Mouse (Mus musculus): Measurements from ENCODE around the gene Ptcd1. TPM values are rescaled to one million over a fixed set of nuclear protein-coding genes. Genes with fewer than 3 reads are reported as not detected.
"Not testable (repeated sequence)": the region's sequence is repeated elsewhere in the genome, so short reads cannot be mapped to it uniquely, and the experiment has no call there.

Ptcd1 gene
- total RNA-seq, 1 experiment = 14.3 TPM

- H3K27ac ChIP-seq (ENCODE audit: insufficient read depth, low read depth, low read length, poor library complexity, severe bottlenecking) = peak within 1 kb of the TSS; percentile 96
- 0 out of 2 replicates have a peak, but pooled peaks have one; percentile 9 for TF ChIP-seq ZNF384 (IDR thresholded peaks at IDR 0.05; ENCODE audit: low read depth, low read length)
- TF ChIP-seq HCFC1 (IDR thresholded peaks at IDR 0.05; ENCODE audit: borderline replicate concordance, insufficient read depth, low read length) = peak; percentile 81
- TF ChIP-seq ZC3H11A (IDR thresholded peaks at IDR 0.05; ENCODE audit: borderline replicate concordance, low read depth, low read length) = no peak
- peaks cover 33% of the 10 kb centered on the region for H3K36me3 ChIP-seq (ENCODE audit: control insufficient read depth, insufficient read depth, low read length, poor library complexity, severe bottlenecking)
- H3K9me3 ChIP-seq (ENCODE audit: control insufficient read depth, insufficient read depth, low read depth, low read length) = no peaks in the 10 kb centered on the region
- in situ Hi-C loops (cut with MboI; ENCODE audit: low sequenced_read_pairs in 2 of 2, unreplicated experiment in 2 of 2) = no loop called here
- peak within 1 kb of the TSS; percentile 77 to 89 for H3K4me3 ChIP-seq (ENCODE audit: insufficient read depth in 1 of 2, low read depth in 1 of 2, low read length in 2 of 2, poor library complexity in 1 of 2, severe bottlenecking in 1 of 2)
- H3K4me1 ChIP-seq (ENCODE audit: control insufficient read depth in 2 of 2, insufficient read depth in 2 of 2, low read length in 2 of 2, poor library complexity in 1 of 2) = peaks cover 0 to 2% of the 10 kb centered on the region in 2 experiments; a peak in 2 of 4 replicates
- peak; percentile 79 for DNase-seq (ENCODE audit: low read depth, low spot score)
- H3K9ac ChIP-seq (ENCODE audit: insufficient read depth, low read depth, low read length, poor library complexity, severe bottlenecking) = peak within 1 kb of the TSS; percentile 95
Measured at GRCm38 (mm10) chr5:145139571-145140519, 27.1 kb downstream of the Ptcd1 start, which contains the start of the genes Pdap1 and Bud31. TSS of gene Pdap1 (minus strand) at chr5:145140238. TSS of gene Bud31 (plus strand) at chr5:145140362.

- H3K9me3 ChIP-seq (ENCODE audit: control insufficient read depth, insufficient read depth, low read depth, low read length) = no peaks in the 10 kb centered on the region
- no peak for TF ChIP-seq CHD2 (IDR thresholded peaks at IDR 0.05; ENCODE audit: low read depth, low read length)
- no peak for TF ChIP-seq ZC3H11A (IDR thresholded peaks at IDR 0.05; ENCODE audit: borderline replicate concordance, low read depth, low read length)
- no peak for TF ChIP-seq ZNF384 (IDR thresholded peaks at IDR 0.05; ENCODE audit: low read depth, low read length)
- TF ChIP-seq MAFK (IDR thresholded peaks at IDR 0.05; ENCODE audit: insufficient read depth, low read depth, low read length) = no peak
- no peak for TF ChIP-seq HCFC1 (IDR thresholded peaks at IDR 0.05; ENCODE audit: borderline replicate concordance, insufficient read depth, low read length)
- H3K4me3 ChIP-seq (ENCODE audit: insufficient read depth in 1 of 2, low read depth in 1 of 2, low read length in 2 of 2, poor library complexity in 1 of 2, severe bottlenecking in 1 of 2) = peak overlapping the region; percentile 77 to 89
- peak overlapping the region; percentile 95 for H3K9ac ChIP-seq (ENCODE audit: insufficient read depth, low read depth, low read length, poor library complexity, severe bottlenecking)
- in situ Hi-C loops (cut with MboI; ENCODE audit: low sequenced_read_pairs in 2 of 2, unreplicated experiment in 2 of 2) = no loop called here
- H3K27ac ChIP-seq (ENCODE audit: insufficient read depth, low read depth, low read length, poor library complexity, severe bottlenecking) = no peak overlapping the region
- peaks cover 0 to 2% of the 10 kb centered on the region in 2 experiments; a peak in 2 of 4 replicates for H3K4me1 ChIP-seq (ENCODE audit: control insufficient read depth in 2 of 2, insufficient read depth in 2 of 2, low read length in 2 of 2, poor library complexity in 1 of 2)
- peaks cover 41% of the 10 kb centered on the region for H3K36me3 ChIP-seq (ENCODE audit: control insufficient read depth, insufficient read depth, low read length, poor library complexity, severe bottlenecking)
- no peak for DNase-seq (ENCODE audit: low read depth, low spot score)
Measured at GRCm38 (mm10) chr5:145138836-145139235, 28.1 kb downstream of the Ptcd1 start.

GRCm38 (mm10) chr5:145133275-145133674, 33.6 kb downstream of the Ptcd1 start:
- H3K27ac ChIP-seq (ENCODE audit: insufficient read depth, low read depth, low read length, poor library complexity, severe bottlenecking); H3K9me3 ChIP-seq (ENCODE audit: control insufficient read depth, insufficient read depth, low read depth, low read length); H3K4me1 ChIP-seq (ENCODE audit: control insufficient read depth in 2 of 2, insufficient read depth in 2 of 2, low read length in 2 of 2, poor library complexity in 1 of 2); H3K9ac ChIP-seq (ENCODE audit: insufficient read depth, low read depth, low read length, poor library complexity, severe bottlenecking); H3K4me3 ChIP-seq (ENCODE audit: insufficient read depth in 1 of 2, low read depth in 1 of 2, low read length in 2 of 2, poor library complexity in 1 of 2, severe bottlenecking in 1 of 2); DNase-seq (ENCODE audit: low read depth, low spot score); in situ Hi-C loops (cut with MboI; ENCODE audit: low sequenced_read_pairs in 2 of 2, unreplicated experiment in 2 of 2): not testable (repeated sequence)
- peaks cover 71% of the 10 kb centered on the region for H3K36me3 ChIP-seq (ENCODE audit: control insufficient read depth, insufficient read depth, low read length, poor library complexity, severe bottlenecking)

- no peak for DNase-seq (ENCODE audit: low read depth, low spot score)
- Histone ChIP-seq H3K4me1 (ENCODE audit: control insufficient read depth in 2 of 2, insufficient read depth in 2 of 2, low read length in 2 of 2, poor library complexity in 1 of 2) (peaks cover 0 to 4% of the 10 kb centered on the region in 2 experiments; a peak in 1 of 4 replicates), H3K36me3 (ENCODE audit: control insufficient read depth, insufficient read depth, low read length, poor library complexity, severe bottlenecking) (peaks cover 76% of the 10 kb centered on the region), H3K9ac (ENCODE audit: insufficient read depth, low read depth, low read length, poor library complexity, severe bottlenecking) (no peak overlapping the region), H3K9me3 (ENCODE audit: control insufficient read depth, insufficient read depth, low read depth, low read length) (no peaks in the 10 kb centered on the region), H3K27ac (ENCODE audit: insufficient read depth, low read depth, low read length, poor library complexity, severe bottlenecking) (no peak overlapping the region), H3K4me3 (ENCODE audit: insufficient read depth in 1 of 2, low read depth in 1 of 2, low read length in 2 of 2, poor library complexity in 1 of 2, severe bottlenecking in 1 of 2) (no peak overlapping the region)
- in situ Hi-C loops (cut with MboI; ENCODE audit: low sequenced_read_pairs in 2 of 2, unreplicated experiment in 2 of 2) = no loop called here
- TF ChIP-seq ZNF384 (IDR thresholded peaks at IDR 0.05; ENCODE audit: low read depth, low read length) = no peak
- TF ChIP-seq CHD2 (IDR thresholded peaks at IDR 0.05; ENCODE audit: low read depth, low read length) = no peak
Measured at GRCm38 (mm10) chr5:145130995-145131394, 35.9 kb downstream of the Ptcd1 start.
